Mouse (Mus musculus) liver, embryonic 14.5 days (tissue): ENCODE measurements around the gene Cmtr1. TPM values are rescaled to one million over a fixed set of nuclear protein-coding genes. Genes with fewer than 3 reads are reported as not detected.

ENCODE experiments used
- ATAC-seq: fragments of 200-750 bp; cut with Nextera tagmentation; 2 replicates; pipeline ENCODE4 v1.8.0; 2017; ENCODE audit warnings: moderate number of reproducible peaks, mild to moderate bottlenecking, moderate library complexity; ENCODE audit not compliant: insufficient read depth
- DNase-seq, 3 experiments: peaks; one replicate each; pipeline ENCODE4 v3.0.0-alpha.2; 2012 to 2013; ENCODE audit warnings: low read depth in 3 of 3, low spot score in 3 of 3
- H3K27ac ChIP-seq: fragments of 300-500 bp; sonication (generic); 2 replicates; pipeline ENCODE4 v1.5.1; 2014; ENCODE audit warnings: moderate library complexity, mild to moderate bottlenecking, control low read depth, inconsistent platforms
- H3K27me3 ChIP-seq: fragments of 300-500 bp; sonication (generic); 2 replicates; pipeline ENCODE4 v1.6.1; 2014; ENCODE audit warnings: mild to moderate bottlenecking, low read length, moderate library complexity; ENCODE audit not compliant: control insufficient read depth, insufficient read depth
- H3K36me3 ChIP-seq: fragments of 300-500 bp; sonication (generic); replicated peaks from 2 replicates; pipeline ENCODE4 v1.6.1; 2014; ENCODE audit warnings: low read depth; ENCODE audit not compliant: control insufficient read depth, insufficient read depth
- H3K4me1 ChIP-seq, 2 experiments: fragments of 200-500 bp in 1 of 2; fragments of 300-500 bp in 1 of 2; sonication (generic) in 1 of 2; replicated peaks; 2 replicates each; pipeline ENCODE4 v1.6.1; 2012 to 2014; ENCODE audit warnings: antibody characterized with exemption in 1 of 2, inconsistent platforms in 1 of 2, low read length in 1 of 2; ENCODE audit not compliant: control insufficient read depth in 2 of 2, insufficient read depth in 2 of 2
- H3K4me2 ChIP-seq: fragments of 300-500 bp; sonication (generic); 2 replicates; pipeline ENCODE4 v1.6.1; 2014; ENCODE audit warnings: low read depth, mild to moderate bottlenecking, control low read depth, moderate library complexity
- H3K4me3 ChIP-seq, 2 experiments: fragments of 200-500 bp in 1 of 2; fragments of 300-500 bp in 1 of 2; sonication (generic) in 1 of 2; 2 replicates each; pipeline ENCODE4 v1.5.1; 2012 to 2014; ENCODE audit warnings: low read depth in 2 of 2, low read length in 2 of 2, mild to moderate bottlenecking in 2 of 2, control low read depth in 1 of 2, inconsistent platforms in 1 of 2, moderate library complexity in 1 of 2; ENCODE audit not compliant: insufficient read depth in 1 of 2
- H3K9ac ChIP-seq: fragments of 300-500 bp; sonication (generic); replicated peaks from 2 replicates; pipeline ENCODE4 v1.6.1; 2014; ENCODE audit warnings: mild to moderate bottlenecking, control low read depth, moderate library complexity
- H3K9me3 ChIP-seq: fragments of 300-500 bp; sonication (generic); 2 replicates; pipeline ENCODE4 v1.6.1; 2016; ENCODE audit warnings: low read length, mixed read lengths; ENCODE audit not compliant: control insufficient read depth
- CTCF ChIP-seq: IDR thresholded peaks from 2 replicates; pipeline ENCODE4 v1.5.1; 2016; ENCODE audit warnings: antibody characterized with exemption, low read depth, control low read depth
- EP300 ChIP-seq: IDR thresholded peaks from 2 replicates; pipeline ENCODE4 v1.6.1; 2016; ENCODE audit warnings: antibody characterized with exemption, low read depth
- WGBS: fragments of 180-500 bp; shearing (Covaris S2); extraction: QIAGEN DNeasy Blood & Tissue Kit; methylation state at CpG from one replicate; pipeline ENCODE4 v1.1.7; 2014; ENCODE audit not compliant: insufficient replicate concordance; 5-methylcytosine and 5-hydroxymethylcytosine counted together
- polyA plus RNA-seq, 2 experiments: library from polyadenylated mRNA; depleted of rRNA in 1 of 2; stranded (reverse) in 1 of 2; unstranded in 1 of 2; fragments of >200 nt; fragmentation: Nextera tagmentation in 1 of 2; extraction: Ambion mirVana in 1 of 2; gene quantifications; 2 replicates each; pipeline versions ENCODE4 v1.2.1 to v1.2.3; 2012 to 2014

Gene Cmtr1
- polyA plus RNA-seq, 2 experiments: 14.9 to 55.9 TPM

DNA sequence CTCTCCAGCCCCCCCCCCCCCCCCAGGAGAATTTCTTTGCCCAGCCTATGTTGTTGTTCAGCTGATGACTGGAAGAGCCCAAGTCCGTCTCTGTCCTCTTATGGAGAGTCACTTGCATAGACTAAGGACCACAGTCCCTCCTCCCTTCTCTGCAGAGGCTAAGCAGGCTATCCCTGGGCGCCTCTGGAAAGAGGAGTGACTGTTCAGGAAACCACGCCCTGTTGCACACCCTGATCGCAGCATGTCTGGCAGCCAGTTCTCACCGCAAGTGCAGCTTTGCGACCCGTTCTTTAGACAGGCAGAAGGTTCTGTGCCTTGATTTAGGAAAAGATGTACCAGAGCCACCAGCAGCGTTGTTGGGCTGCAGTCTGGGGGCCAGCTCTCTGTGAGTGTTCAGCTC is 22.5 kb upstream of the Cmtr1 start:
- peak overlapping the region; percentile 43 for H3K4me2 ChIP-seq
- WGBS: 11% methylated on average over 8 of the region's 8 CpGs
- peaks cover 63% of the 10 kb centered on the region for H3K36me3 ChIP-seq
- no peak overlapping the region for H3K4me3 ChIP-seq
- H3K27me3 ChIP-seq: no peaks in the 10 kb centered on the region
- peaks cover 15 to 20% of the 10 kb centered on the region in 2 experiments for H3K4me1 ChIP-seq
- H3K27ac ChIP-seq: no peak overlapping the region
- DNase-seq (peak in 2 of 3 experiments; percentile 59 to 62), ATAC-seq (peak; percentile 81)
- no peaks in the 10 kb centered on the region for H3K9me3 ChIP-seq
- H3K9ac ChIP-seq: no peak overlapping the region
- no peak for TF ChIP-seq EP300
- TF ChIP-seq CTCF: no peak

DNA sequence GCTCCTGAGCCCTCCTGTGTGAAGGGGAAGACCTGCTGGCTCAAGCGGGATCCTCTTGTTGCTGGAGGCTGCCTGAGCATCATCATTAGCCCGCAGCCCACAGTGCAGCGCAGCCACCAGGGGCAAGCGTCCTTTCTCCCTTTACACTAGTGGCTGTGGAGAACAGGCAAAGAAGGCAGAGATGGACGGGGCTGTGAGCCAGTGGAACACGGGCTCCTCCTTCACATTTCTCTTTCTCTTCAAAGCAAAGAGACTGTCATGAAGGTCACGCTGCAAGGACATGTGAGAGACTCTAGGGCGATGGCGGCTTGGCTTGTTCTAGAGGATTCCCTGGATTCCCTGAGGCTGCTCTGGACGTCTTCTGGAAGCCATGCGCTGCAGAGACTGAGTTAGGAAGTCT is 19.4 kb upstream of the Cmtr1 start:
- no peak overlapping the region for H3K27ac ChIP-seq
- WGBS: 90% methylated on average over 11 of the region's 11 CpGs
- no peak overlapping the region for H3K4me2 ChIP-seq
- TF ChIP-seq EP300 (no peak), CTCF (no peak)
- no peak overlapping the region for H3K9ac ChIP-seq
- no peak overlapping the region for H3K4me3 ChIP-seq
- DNase-seq (no peak), ATAC-seq (no peak)
- H3K27me3 ChIP-seq: no peaks in the 10 kb centered on the region
- peaks cover 15 to 22% of the 10 kb centered on the region in 2 experiments for H3K4me1 ChIP-seq
- peaks cover 42% of the 10 kb centered on the region for H3K36me3 ChIP-seq
- no peaks in the 10 kb centered on the region for H3K9me3 ChIP-seq

DNA sequence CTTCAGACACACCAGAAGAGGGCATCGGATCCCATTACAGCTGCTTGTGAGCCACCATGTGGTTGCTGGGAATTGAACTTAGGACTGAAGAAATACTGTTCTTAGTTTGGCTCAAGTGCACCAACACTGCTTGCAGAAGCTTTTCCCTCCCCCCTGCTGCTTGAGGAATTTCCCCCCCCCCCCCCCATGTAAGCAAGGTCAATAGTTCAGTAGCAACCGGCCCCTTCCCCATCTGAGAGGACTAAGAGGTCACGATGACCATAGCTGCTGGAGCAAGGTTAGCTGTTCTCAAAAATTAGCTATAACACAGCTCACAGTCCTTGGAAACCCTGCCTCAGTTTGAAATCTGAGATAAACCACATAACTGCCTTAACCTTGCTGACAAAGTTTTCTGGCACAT is 18.2 kb upstream of the Cmtr1 start:
- Histone ChIP-seq H3K4me2 (no peak overlapping the region), H3K27ac (no peak overlapping the region), H3K4me3 (no peak overlapping the region), H3K27me3 (no peaks in the 10 kb centered on the region), H3K36me3 (peaks cover 31% of the 10 kb centered on the region), H3K9me3 (no peaks in the 10 kb centered on the region), H3K4me1 (peaks cover 12 to 14% of the 10 kb centered on the region in 2 experiments), H3K9ac (no peak overlapping the region)
- TF ChIP-seq EP300: no peak
- no peak for TF ChIP-seq CTCF
- WGBS: 74% methylated on average over 3 of the region's 3 CpGs
- DNase-seq (no peak), ATAC-seq (no peak)

DNA sequence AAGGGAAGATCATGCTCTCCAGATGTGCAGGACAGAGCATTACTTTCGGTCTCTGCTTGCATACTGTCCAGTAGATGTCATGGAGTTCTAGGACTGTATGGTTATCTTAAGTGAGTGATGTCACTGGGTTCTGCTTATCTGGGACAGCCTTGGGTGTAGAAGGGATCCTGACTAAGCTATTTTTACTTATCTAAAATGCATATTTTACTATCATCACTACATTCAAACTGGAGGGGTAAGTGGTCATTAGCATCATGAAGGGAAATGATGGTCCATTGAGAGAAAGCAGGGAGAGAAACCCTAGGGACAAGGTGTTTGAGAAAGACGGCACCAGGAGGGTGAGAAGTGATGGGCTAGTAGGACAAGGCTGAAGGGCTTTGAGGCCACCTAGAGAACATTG is 2.1 kb upstream of the Cmtr1 start:
- peak overlapping the region; percentile 82 for H3K4me2 ChIP-seq
- WGBS: 16% methylated on average over 2 of the region's 2 CpGs
- peaks cover 18% of the 10 kb centered on the region for H3K36me3 ChIP-seq
- peak overlapping the region; percentile 86 for H3K9ac ChIP-seq
- H3K9me3 ChIP-seq: no peaks in the 10 kb centered on the region
- peaks cover 19 to 27% of the 10 kb centered on the region in 2 experiments for H3K4me1 ChIP-seq
- peak overlapping the region; percentile 98 for H3K27ac ChIP-seq
- TF ChIP-seq CTCF: no peak
- peak; percentile 96 for TF ChIP-seq EP300
- ATAC-seq (peak; percentile 79), DNase-seq (peak; percentile 79 to 83 (median 80))
- H3K27me3 ChIP-seq: no peaks in the 10 kb centered on the region
- H3K4me3 ChIP-seq: peak overlapping the region; percentile 59 to 93

DNA sequence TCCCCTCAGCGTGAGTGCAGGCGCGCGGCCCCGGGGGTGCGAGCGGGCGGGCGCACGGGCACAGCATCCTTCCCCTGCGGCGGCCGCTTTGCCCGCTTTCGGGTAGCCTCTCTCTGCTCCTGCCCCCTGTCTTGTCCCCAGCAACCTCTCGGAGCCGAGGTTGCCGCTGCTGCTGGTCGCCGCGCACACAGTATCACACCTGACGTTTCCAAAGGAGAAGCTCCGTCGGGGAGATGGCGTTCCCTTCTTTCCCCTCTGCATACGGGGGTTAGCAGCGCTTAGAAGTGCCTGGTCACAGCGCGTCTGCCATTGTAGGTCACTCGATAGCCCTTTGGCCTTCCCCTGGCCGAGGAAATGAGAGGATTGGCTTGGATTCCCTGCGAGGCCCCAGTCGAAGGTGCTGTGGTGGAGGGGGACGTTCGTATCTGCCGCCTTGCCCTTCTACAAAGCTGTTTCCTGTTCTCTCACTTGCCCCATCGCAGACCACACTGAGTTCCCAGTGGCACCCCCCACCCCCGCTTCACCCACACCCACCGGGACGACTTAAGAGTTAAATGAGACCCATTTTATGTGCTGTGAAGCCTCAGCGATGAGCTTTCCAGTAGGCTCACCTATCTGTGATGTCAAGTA is 482 bp downstream of the Cmtr1 start:
- H3K4me2 ChIP-seq: peak overlapping the region; percentile 95
- TF ChIP-seq CTCF (0 out of 2 replicates have a peak, but pooled peaks have one; percentile 7), EP300 (no peak)
- no peaks in the 10 kb centered on the region for H3K27me3 ChIP-seq
- WGBS: under 1% methylated on average over 41 of the region's 41 CpGs
- DNase-seq (peak in 1 of 3 experiments; percentile 19), ATAC-seq (peak; percentile 62)
- peak overlapping the region; percentile 99 for H3K9ac ChIP-seq
- H3K4me3 ChIP-seq: peak overlapping the region; percentile 84 to 98
- H3K9me3 ChIP-seq: no peaks in the 10 kb centered on the region
- H3K36me3 ChIP-seq: peaks cover 23% of the 10 kb centered on the region
- peak overlapping the region; percentile 98 for H3K27ac ChIP-seq
- peaks cover 19 to 27% of the 10 kb centered on the region in 2 experiments for H3K4me1 ChIP-seq
